Mouse (Mus musculus): ENCODE data around the gene Ano10. TPM values are rescaled to one million over a fixed set of nuclear protein-coding genes. Genes with fewer than 3 reads are reported as not detected.

Gene Ano10
- polyA plus RNA-seq, 1 experiment, result 42.2 TPM

DNA sequence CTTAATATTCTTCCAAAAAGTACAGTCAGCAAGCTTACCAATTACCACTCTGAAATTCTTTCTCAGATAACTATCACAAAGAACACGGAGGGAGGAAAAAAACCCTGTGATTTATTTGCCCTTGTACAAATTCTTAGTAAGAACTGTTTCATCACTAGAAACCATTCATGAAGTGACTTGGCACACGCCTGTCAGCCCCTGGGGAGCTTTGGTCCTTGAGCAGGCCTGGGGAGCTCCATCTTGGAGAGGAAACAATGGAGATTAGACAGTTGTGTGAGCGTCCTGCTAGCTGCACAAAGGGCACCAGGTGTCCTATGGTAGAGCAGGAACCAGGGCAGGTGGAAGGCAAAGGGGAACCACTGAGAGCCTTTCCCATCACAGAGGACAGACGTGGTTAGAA lies 48.8 kb downstream of the Ano10 start:
- H3K4me1 ChIP-seq (ENCODE audit: control insufficient read depth, insufficient read depth, insufficient read length, low read length), result no peaks in the 10 kb centered on the region
- no peak overlapping the region for H3K27ac ChIP-seq (replicated peaks; ENCODE audit: low read depth, low read length)
- H3K4me3 ChIP-seq (ENCODE audit: insufficient read depth, low read depth, low read length), result no peak overlapping the region

DNA sequence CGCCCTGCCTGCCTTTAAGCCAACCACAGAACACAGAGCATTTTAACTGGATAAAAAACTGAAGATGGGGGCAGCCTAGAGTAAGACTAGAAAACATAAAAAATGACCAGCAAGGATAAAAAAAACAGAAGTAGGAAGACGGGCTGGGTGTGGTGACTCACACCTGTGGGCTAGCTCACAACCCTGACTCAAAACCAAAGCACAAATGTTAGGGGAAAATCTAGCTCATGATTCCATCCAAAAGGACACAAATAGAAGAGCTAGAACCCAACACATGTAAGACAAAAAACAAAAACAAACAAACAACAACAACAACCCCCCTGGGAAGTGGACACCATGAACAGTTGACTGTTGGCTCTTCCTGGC lies 49.4 kb downstream of the Ano10 start:
- no peak overlapping the region for H3K27ac ChIP-seq (replicated peaks; ENCODE audit: low read depth, low read length)
- H3K4me3 ChIP-seq (ENCODE audit: insufficient read depth, low read depth, low read length), result no peak overlapping the region
- H3K4me1 ChIP-seq (ENCODE audit: control insufficient read depth, insufficient read depth, insufficient read length, low read length), result no peaks in the 10 kb centered on the region

DNA sequence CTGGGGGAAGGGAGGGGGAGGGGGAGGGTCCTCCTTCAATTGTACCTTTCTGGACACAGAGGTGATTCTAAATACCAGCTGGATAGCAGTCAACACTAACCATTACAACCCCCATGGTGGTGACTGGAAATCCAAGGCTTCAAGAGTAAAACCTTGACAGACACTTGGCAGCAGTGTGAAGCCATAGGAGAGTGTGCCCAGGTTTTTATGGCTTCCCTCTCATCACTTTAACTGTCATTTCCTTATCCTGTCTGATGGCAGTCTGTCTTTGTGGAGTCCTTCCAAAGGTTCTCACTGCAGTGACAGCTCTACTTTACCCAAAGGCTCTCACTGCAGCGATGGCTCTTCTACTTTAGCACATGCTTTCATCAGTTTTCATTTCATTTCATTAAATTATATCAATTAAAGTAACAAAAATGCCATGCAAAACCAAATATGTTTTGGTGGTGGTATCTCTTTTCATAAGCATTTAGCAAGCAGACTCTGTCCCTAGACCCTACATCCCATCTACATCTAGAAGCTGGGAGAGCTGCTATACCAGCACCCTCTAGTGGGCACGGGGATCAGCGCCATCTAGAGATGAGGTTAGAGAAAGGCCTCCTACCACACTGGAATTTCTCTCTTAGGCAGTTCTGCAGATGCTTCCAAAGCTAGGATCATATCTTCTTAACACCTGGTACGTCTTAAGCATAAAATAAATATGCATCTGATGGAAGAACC lies 50.0 kb downstream of the Ano10 start:
- no peak overlapping the region for H3K27ac ChIP-seq (replicated peaks; ENCODE audit: low read depth, low read length)
- H3K4me1 ChIP-seq (ENCODE audit: control insufficient read depth, insufficient read depth, insufficient read length, low read length), result no peaks in the 10 kb centered on the region
- H3K4me3 ChIP-seq (ENCODE audit: insufficient read depth, low read depth, low read length), result no peak overlapping the region

DNA sequence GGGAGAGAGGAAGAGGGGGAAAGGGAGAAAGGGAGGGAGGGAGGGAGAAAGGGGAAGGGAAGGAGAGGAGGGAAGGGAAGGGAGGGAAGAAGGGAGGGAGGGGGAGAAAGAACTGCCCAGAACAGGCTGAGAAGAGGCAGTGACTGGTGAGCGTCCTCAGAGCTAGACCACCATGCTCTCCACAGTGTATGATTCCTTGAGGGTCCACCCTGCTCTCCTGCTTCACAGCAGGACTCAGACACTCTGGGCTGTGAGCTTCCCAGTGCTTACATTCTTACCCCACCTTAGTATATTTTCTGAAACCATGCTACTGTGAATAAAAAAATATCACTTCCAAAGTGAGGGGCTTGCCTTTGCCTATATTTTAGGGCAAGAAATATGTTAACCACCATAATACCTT lies 50.9 kb downstream of the Ano10 start:
- Histone ChIP-seq H3K4me1 (ENCODE audit: control insufficient read depth, insufficient read depth, insufficient read length, low read length) (no peaks in the 10 kb centered on the region), H3K27ac (replicated peaks; ENCODE audit: low read depth, low read length) (no peak overlapping the region), H3K4me3 (ENCODE audit: insufficient read depth, low read depth, low read length) (no peak overlapping the region)

DNA sequence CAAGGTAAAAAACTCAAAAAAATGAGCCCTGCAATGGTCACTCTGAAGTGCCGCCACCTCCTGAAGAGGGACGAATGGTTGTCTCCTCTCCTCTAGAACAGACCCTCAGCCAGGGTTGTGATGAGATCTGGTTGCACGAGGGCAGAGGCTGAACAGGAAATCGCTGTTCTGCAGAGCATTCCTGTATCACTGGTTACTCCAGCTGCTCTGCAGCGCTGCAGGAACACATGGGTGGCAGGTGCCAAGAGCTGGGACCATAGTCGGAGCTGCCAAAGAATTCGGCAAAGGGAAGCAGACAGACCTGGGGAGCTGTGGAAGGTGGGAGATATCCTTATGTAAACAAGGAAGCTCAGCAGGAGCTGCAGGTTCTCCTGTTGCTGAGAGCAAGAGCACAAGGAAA lies 51.4 kb downstream of the Ano10 start:
- Histone ChIP-seq H3K4me3 (ENCODE audit: insufficient read depth, low read depth, low read length) (no peak overlapping the region), H3K27ac (replicated peaks; ENCODE audit: low read depth, low read length) (no peak overlapping the region), H3K4me1 (ENCODE audit: control insufficient read depth, insufficient read depth, insufficient read length, low read length) (no peaks in the 10 kb centered on the region)

DNA sequence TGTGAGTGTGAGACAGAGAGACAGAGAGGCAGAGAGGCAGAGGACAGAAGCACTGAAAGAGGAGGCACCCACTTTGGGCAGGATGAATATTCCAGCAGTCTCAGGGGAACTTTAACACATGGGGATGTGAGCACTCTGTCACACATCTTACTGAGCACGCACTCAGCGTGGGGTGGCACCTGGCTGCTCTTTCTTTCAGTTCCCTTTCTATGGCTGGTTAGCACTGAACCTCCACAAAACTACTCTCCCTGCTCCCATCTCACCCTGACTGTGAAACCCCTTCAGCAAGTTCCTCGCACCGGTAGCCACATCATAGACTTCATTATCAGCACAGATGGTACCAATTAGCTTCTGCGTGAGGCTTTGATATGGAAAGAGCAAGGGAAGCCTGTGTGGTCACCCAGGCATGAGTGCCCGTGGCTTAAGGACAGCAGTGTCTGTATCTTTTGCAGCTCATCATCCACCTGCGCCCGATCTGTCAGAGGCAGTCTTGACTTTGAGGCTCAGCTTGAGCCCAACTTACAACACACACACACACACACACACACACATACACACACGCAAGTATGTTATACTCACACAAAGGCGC lies 52.3 kb downstream of the Ano10 start:
- H3K4me3 ChIP-seq (ENCODE audit: insufficient read depth, low read depth, low read length), result no peak overlapping the region
- no peaks in the 10 kb centered on the region for H3K4me1 ChIP-seq (ENCODE audit: control insufficient read depth, insufficient read depth, insufficient read length, low read length)
- H3K27ac ChIP-seq (replicated peaks; ENCODE audit: low read depth, low read length), result no peak overlapping the region

DNA sequence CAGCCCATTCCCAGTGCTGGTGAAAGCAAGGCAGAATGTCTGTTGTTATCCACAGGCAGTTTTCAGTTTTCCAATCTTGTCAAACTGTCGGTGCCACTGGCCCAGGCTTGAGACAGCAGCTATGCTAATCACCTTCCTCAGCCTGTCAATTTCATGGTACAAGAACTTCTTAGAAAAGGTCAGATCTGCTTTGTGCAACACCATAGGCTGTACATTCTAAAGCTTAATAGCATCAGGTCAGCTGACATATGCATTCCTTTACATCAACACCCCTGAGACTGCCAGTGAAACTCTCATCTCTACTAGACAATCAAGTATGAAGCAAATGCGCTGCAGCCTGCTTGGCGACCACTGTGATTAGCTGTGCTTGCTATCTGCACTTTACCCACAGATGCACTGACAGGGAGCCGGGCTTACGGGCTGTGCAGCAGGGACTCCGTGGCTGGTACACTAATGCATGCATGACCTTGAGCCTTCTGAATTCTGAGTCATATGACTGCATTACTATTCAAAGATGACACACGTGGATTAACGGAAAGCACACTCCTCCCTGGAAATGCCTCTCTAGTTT lies 53.5 kb downstream of the Ano10 start:
- Histone ChIP-seq H3K4me3 (ENCODE audit: insufficient read depth, low read depth, low read length) (no peak overlapping the region), H3K4me1 (ENCODE audit: control insufficient read depth, insufficient read depth, insufficient read length, low read length) (no peaks in the 10 kb centered on the region), H3K27ac (replicated peaks; ENCODE audit: low read depth, low read length) (no peak overlapping the region)

DNA sequence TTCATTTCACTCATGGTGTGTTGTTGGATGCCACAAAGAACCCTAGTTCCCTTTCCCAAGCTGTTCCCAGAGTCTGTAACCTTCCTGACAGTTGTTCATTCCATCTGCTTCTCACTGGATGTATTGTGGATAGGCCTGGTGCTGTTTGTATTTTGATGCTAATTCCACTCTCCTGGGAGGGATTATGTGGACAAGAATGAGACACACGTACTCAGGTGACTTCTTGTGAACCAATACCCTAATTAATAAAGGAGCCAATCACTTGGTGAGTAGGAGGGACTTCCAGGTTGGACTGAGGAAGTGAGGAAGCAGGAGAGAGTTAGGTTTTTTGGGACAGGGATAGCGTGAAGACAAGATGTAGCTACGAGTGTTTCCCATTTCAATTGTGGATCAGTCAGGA lies 59.5 kb downstream of the Ano10 start:
- no peak overlapping the region for H3K27ac ChIP-seq (replicated peaks; ENCODE audit: low read depth, low read length)
- no peaks in the 10 kb centered on the region for H3K4me1 ChIP-seq (ENCODE audit: control insufficient read depth, insufficient read depth, insufficient read length, low read length)
- no peak overlapping the region for H3K4me3 ChIP-seq (ENCODE audit: insufficient read depth, low read depth, low read length)

DNA sequence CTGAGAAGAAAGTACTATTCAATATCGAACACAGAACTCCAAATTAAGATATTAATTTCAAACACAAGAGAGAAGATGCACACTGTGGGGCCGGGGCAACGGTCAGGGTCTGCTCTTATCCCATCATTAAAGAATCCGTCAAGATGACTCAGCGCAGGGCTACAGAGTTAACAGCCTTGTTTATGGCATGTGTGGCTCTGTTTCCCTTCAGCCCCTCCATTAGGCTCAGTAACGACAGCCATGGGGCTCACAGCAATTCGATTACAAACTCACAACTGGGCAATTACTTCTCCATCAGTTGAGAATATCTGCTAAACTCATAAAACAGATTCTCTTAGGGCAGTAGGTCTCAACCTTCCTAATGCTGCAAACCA lies 60.3 kb downstream of the Ano10 start:
- H3K4me3 ChIP-seq (ENCODE audit: insufficient read depth, low read depth, low read length), result no peak overlapping the region
- no peak overlapping the region for H3K27ac ChIP-seq (replicated peaks; ENCODE audit: low read depth, low read length)
- H3K4me1 ChIP-seq (ENCODE audit: control insufficient read depth, insufficient read depth, insufficient read length, low read length), result no peaks in the 10 kb centered on the region

DNA sequence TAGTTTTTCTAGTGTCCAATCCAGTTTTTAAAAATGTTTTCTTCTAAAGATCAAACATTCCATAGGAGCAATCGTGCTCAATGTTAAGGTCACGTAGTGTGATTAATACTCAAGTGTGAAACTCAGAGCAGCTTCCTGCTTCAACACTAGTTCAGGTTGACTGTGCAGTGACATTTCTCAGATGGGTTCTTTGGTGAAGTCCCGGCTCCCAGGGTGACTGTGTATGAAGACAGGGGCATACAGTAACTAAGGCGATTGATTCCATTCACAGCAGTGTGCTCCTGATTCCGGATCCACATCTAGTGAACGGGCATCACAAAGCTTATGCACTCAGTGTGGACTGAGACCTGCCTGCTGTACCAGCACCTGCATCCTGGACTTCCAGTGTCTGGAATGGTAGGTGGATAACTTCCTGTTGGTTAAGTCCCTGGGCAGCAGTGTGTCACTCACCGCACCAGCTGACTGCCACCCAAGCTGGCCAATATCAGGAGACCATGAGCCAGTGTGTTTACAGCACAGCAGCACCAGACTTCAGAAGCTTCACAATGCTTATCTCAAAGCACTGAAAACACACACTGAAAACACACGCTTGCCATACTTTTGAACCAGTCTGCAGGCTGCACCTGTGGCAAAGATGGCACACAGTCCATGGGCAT lies 60.8 kb downstream of the Ano10 start:
- Histone ChIP-seq H3K27ac (replicated peaks; ENCODE audit: low read depth, low read length) (no peak overlapping the region), H3K4me3 (ENCODE audit: insufficient read depth, low read depth, low read length) (no peak overlapping the region), H3K4me1 (ENCODE audit: control insufficient read depth, insufficient read depth, insufficient read length, low read length) (no peaks in the 10 kb centered on the region)

DNA sequence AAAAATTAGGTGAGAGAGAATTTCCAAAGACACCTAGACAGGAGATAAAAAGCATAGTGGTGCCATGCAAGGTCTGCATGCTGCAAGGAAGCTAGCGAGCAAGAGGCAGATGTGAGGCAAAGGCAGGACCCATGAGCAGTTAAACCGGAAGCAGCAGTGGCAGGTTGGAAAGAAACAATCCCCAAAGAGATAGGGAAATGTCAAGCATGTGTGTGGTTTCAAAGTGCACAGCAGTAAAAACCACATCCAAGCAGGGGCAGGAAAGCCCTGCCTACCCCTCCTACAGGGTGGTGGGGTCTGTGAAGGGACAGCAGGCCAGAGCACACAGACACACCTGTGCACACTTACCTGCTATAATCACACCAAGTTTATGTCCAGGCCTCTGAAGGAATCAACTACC lies 61.3 kb downstream of the Ano10 start:
- no peak overlapping the region for H3K27ac ChIP-seq (replicated peaks; ENCODE audit: low read depth, low read length)
- no peaks in the 10 kb centered on the region for H3K4me1 ChIP-seq (ENCODE audit: control insufficient read depth, insufficient read depth, insufficient read length, low read length)
- no peak overlapping the region for H3K4me3 ChIP-seq (ENCODE audit: insufficient read depth, low read depth, low read length)

DNA sequence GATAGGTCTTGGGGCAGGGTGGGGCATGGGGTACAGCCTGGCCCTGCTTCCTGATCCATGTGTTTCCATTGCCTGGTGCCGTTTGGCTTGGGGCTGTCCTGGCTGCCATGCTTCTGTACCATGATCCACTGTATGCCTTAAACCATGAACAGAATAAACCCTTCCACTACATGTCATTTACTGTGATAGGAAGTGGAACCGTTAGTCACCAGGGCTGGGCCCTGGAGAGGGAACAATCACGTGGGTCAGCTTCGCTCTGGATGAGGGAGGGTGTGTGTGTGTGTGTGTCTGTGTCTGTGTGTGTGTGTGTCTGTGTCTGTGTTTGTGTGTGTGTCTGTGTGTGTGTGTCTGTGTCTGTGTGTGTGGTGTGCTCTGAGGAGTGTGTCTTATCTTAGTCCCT lies 63.5 kb downstream of the Ano10 start:
- Histone ChIP-seq H3K4me3 (ENCODE audit: insufficient read depth, low read depth, low read length) (no peak overlapping the region), H3K4me1 (ENCODE audit: control insufficient read depth, insufficient read depth, insufficient read length, low read length) (no peaks in the 10 kb centered on the region), H3K27ac (replicated peaks; ENCODE audit: low read depth, low read length) (no peak overlapping the region)

DNA sequence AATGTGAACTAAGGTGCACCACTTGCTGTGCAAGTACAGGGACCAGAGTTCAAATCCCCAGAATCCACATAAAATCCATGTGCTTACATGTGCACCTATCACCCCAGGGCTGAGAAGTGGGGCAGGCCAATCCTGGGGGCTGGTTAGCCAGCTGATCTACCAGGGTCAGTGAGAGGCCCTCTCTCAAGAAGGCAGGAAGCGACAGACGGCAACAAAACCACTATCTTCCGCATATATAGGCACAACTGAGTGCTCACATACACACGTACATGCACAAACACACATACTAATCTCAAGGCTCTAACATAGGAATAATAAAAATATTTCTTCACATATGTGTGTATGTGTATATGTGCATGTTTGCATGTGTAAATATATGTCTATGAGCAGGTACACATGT lies 67.8 kb downstream of the Ano10 start:
- Histone ChIP-seq H3K4me1 (ENCODE audit: control insufficient read depth, insufficient read depth, insufficient read length, low read length) (no peaks in the 10 kb centered on the region), H3K4me3 (ENCODE audit: insufficient read depth, low read depth, low read length) (no peak overlapping the region), H3K27ac (replicated peaks; ENCODE audit: low read depth, low read length) (no peak overlapping the region)

DNA sequence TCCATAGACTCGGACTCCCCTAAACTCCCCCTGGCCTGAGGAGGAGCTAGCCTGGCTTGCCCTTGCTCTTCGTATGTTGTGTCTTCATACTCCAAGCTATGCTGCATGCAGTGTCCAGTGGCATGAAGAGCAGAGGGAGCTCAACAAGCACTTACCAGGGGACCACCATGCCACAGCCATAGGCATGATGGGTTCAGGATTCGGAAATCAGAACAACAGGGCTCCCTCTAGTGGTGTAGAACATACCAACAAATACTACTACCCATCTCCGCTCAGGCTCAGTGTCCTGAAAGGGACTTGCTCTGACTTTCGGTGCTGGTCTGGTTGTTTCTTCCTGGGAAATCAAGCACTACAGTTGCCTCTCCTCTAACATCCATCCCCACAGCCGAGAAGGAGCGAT lies 68.9 kb downstream of the Ano10 start:
- Histone ChIP-seq H3K4me1 (ENCODE audit: control insufficient read depth, insufficient read depth, insufficient read length, low read length) (no peaks in the 10 kb centered on the region), H3K4me3 (ENCODE audit: insufficient read depth, low read depth, low read length) (no peak overlapping the region), H3K27ac (replicated peaks; ENCODE audit: low read depth, low read length) (no peak overlapping the region)

DNA sequence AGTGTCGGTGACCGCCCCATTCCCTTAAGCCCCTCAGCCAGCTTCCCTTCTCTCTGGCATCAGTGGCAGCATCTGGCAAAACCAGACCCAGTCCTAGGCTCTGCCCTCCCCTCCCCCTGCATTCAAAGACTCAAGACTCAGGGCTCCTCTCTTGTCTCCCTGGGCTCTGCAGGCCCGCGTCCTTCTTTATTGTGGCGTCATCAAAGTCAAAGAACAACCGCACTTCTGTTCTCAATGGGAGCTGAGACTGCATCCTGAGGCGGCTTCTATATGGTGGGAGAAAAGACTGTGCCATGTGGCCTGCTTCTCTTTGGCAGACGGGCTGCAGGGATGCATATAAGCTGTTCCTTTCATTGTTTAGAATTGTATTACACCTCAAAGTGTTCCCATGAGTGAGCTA lies 71.2 kb downstream of the Ano10 start:
- no peaks in the 10 kb centered on the region for H3K4me1 ChIP-seq (ENCODE audit: control insufficient read depth, insufficient read depth, insufficient read length, low read length)
- H3K27ac ChIP-seq (replicated peaks; ENCODE audit: low read depth, low read length), result no peak overlapping the region
- H3K4me3 ChIP-seq (ENCODE audit: insufficient read depth, low read depth, low read length), result no peak overlapping the region

DNA sequence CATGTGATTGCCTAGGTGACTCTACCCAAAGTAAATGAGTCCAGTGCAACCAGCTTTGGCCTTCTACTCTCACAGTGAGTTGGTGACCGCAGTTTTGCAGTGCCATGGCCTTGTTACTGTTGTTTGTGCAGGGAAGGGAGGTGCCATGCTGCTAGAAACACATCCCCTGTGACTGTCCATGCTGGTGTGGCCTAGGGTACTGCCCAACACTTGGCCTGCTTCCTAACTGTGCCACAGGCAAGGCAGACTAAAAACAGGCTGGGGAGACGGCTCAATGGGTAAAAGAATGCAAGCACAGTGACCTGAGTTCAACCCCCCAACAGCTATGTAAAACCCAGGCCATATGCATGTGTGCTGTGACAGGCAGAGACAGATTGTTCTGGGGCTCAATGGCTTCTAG lies 74.3 kb downstream of the Ano10 start:
- Histone ChIP-seq H3K4me3 (ENCODE audit: insufficient read depth, low read depth, low read length) (no peak overlapping the region), H3K27ac (replicated peaks; ENCODE audit: low read depth, low read length) (no peak overlapping the region), H3K4me1 (ENCODE audit: control insufficient read depth, insufficient read depth, insufficient read length, low read length) (no peaks in the 10 kb centered on the region)

Data from brown adipose tissue, adult 24 weeks (tissue).